Mouse (Mus musculus) small intestine, adult 2 months (tissue): ENCODE data around the gene Adam22. TPM values are rescaled to one million over a fixed set of nuclear protein-coding genes. Genes with fewer than 3 reads are reported as not detected.

ENCODE experiments used
- H3K27ac ChIP-seq: fragments of 200-500 bp; 2 replicates; pipeline ENCODE4 v1.5.1; 2012; ENCODE audit warnings: low read depth, low read length, control low read depth, inconsistent platforms; ENCODE audit not compliant: insufficient read depth
- H3K27me3 ChIP-seq: fragments of 200-500 bp; 2 replicates; pipeline ENCODE4 v1.6.1; 2012; ENCODE audit warnings: mild to moderate bottlenecking, moderate library complexity, low read length, inconsistent platforms; ENCODE audit not compliant: control insufficient read depth, insufficient read depth
- H3K36me3 ChIP-seq: fragments of 200-500 bp; 2 replicates; pipeline ENCODE4 v1.6.1; 2012; ENCODE audit warnings: mild to moderate bottlenecking, low read length, control low read depth, inconsistent platforms; ENCODE audit not compliant: control insufficient read depth, insufficient read depth
- H3K4me1 ChIP-seq: fragments of 200-500 bp; 2 replicates; pipeline ENCODE4 v1.6.1; 2012; ENCODE audit warnings: low read length, inconsistent platforms, mixed read lengths; ENCODE audit not compliant: control insufficient read depth, insufficient read depth, insufficient read length
- H3K4me3 ChIP-seq: fragments of 200-500 bp; 2 replicates; pipeline ENCODE4 v1.5.1; 2012; ENCODE audit warnings: low read depth, mild to moderate bottlenecking, control low read depth, inconsistent platforms, low read length, moderate library complexity
- CTCF ChIP-seq: fragments of 200-500 bp; IDR thresholded peaks from 2 replicates; pipeline ENCODE4 v1.5.1; 2012; ENCODE audit warnings: low read depth, mild to moderate bottlenecking, control low read depth, inconsistent platforms, low read length, moderate library complexity, mixed read lengths; ENCODE audit not compliant: insufficient replicate concordance, insufficient read length; ENCODE audit errors: extremely low read depth
- POLR2A ChIP-seq: fragments of 200-500 bp; IDR thresholded peaks from 2 replicates; pipeline ENCODE4 v1.6.1; 2012; ENCODE audit warnings: low read depth, mild to moderate bottlenecking, control low read depth, inconsistent platforms, low read length, moderate library complexity
- WGBS: fragments of 180-500 bp; shearing (Covaris S2); methylation state at CpG from one replicate; pipeline ENCODE4 v1.1.7; 2018; 5-methylcytosine and 5-hydroxymethylcytosine counted together
- polyA plus RNA-seq: library from polyadenylated mRNA; depleted of rRNA; stranded (reverse); fragments of >200 nt; gene quantifications from 2 replicates; pipeline ENCODE4 v1.2.3, GENCODE M21; 2012

Adam22 gene
- polyA plus RNA-seq, 1 experiment = 0.22 TPM

DNA sequence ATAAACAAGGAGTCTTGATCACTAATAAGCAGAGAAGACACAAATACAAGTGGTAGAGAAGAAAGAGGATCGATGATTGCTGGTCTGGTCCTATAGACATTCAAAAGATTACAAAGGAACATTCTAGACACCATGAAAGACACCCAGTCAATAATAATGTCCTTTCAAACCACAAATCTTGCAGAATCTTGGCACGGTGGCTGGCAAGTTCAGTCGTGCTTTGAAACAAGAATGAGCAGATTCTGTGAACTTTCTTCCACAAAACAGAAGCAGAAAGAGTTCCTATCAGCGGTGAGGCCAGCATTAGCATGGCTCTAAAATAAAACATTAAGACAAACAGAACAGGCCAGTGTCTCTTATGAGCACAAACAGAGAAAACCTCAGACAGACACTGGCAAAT is 5.5 kb upstream of the Adam22 start:
- H3K4me1 ChIP-seq = no peaks in the 10 kb centered on the region
- H3K27ac ChIP-seq = no peak overlapping the region
- H3K4me3 ChIP-seq = no peak overlapping the region
- TF ChIP-seq CTCF (no peak), POLR2A (no peak)
- H3K27me3 ChIP-seq = peaks cover 2% of the 10 kb centered on the region; the same call in 1 of the 2 replicates
- no peaks in the 10 kb centered on the region for H3K36me3 ChIP-seq
- 77% methylated on average over 4 of the region's 4 CpGs for WGBS

DNA sequence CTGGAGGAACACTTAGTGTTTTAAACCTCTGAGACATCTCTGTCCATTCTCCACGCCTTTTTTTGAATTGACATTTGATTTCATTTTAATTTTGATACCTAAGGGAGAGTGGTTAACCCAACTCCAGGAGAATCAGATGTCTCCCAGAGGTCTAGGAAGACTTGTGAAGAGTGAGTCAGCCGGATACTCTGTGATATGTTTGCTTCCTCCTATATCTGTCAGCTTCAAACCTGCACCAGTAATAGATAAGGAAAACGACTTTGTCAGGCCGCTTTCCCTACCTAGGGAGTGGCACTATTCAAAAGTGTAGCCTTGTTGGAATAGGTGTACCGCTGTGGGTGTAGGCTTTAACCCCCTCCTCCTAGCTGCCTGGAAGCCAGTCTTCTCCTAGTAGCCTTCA is 821 bp upstream of the Adam22 start:
- WGBS = 49% methylated on average over 5 of the region's 5 CpGs
- no peak overlapping the region for H3K27ac ChIP-seq
- no peaks in the 10 kb centered on the region for H3K36me3 ChIP-seq
- H3K4me3 ChIP-seq = no peak overlapping the region
- peaks cover 15% of the 10 kb centered on the region for H3K27me3 ChIP-seq
- TF ChIP-seq POLR2A (no peak), CTCF (no peak)
- H3K4me1 ChIP-seq = no peaks in the 10 kb centered on the region

DNA sequence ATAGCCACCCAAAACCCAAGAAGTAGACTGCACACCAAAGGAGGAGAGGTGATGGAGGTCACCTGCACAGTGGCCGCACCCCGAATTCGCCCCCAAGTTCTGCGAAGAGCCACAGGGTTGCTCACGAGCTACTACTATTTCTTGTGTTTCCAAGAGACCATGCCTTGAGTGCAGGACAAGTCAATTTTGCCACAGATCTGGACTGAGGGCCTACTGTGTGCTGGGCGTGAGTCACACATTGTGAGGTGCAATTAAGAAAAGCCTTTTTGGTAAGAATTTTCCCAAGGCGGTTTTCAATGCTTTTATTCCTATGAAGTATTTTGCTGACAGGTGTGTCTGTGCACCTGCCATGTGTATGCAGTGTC is 350 bp upstream of the Adam22 start:
- H3K4me1 ChIP-seq = no peaks in the 10 kb centered on the region
- H3K27ac ChIP-seq = no peak overlapping the region
- TF ChIP-seq CTCF (no peak), POLR2A (no peak)
- H3K36me3 ChIP-seq = no peaks in the 10 kb centered on the region
- peaks cover 15% of the 10 kb centered on the region for H3K27me3 ChIP-seq
- H3K4me3 ChIP-seq = peak overlapping the region; percentile 62
- WGBS = 48% methylated on average over 7 of the region's 7 CpGs

DNA sequence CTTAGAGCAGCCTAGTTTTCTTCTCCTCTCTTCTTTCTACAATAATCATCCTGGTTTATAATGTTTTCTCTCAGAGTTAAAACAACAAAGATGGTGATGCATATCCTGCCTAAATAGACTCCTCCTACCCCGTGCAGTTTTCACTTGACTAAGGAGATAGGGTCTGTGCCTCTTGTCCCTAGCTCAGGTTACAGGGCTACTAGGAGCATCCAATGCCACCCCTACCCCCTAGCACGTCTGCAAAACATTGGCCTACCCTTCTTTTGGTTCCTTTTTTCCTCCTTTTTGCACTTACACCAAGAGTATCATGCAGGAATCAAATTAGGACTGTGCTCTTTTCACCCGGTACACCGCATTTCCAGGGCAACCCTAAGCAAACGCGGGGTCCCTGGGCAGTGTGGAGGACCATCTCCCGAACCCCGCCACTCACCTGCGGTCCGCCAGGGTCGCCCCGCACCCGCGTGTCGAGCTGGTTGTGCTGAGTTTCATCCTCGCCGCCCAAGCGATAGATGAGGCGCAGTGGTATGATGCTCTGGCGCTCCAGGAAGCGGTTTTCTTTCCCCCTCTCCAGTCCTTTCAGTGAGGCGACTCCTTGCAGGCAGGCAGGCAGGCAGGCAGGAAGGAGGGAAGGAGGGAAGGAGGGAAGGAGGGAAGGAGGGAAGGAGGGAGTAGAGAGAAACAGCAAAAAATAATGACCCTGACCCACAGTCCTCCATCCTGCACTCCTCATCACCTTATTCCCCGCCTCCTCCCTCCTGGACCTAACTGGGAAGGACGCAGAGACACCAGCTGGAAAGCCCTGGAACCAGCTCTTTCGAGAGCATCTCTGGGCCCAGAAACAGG is 968 bp downstream of the Adam22 start:
- WGBS = 10% methylated on average over 25 of the region's 25 CpGs
- TF ChIP-seq POLR2A (no peak), CTCF (no peak)
- Histone ChIP-seq H3K4me1 (no peaks in the 10 kb centered on the region), H3K4me3 (peak overlapping the region; percentile 62), H3K27me3 (peaks cover 15% of the 10 kb centered on the region), H3K36me3 (no peaks in the 10 kb centered on the region), H3K27ac (no peak overlapping the region)

DNA sequence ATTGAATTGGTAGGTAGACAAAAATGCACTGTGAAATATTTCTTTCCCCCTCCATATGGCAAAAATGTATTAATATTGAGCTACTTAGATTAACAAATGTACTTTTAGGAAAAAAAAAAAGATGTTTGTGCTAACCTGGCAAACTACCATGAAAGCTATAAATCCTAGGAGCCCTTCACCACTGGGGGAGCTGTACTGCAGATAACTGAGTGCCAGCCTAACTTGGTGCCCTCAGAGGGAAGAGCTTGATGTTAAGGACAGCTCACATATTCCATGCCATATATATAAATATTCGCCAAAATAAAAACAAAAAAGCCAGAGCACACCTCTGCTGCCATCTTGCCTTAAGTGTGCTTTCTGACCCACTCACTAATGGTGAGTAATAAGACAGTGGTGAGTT is 5.6 kb downstream of the Adam22 start:
- H3K27ac ChIP-seq = no peak overlapping the region
- H3K4me1 ChIP-seq = no peaks in the 10 kb centered on the region
- H3K27me3 ChIP-seq = 0 out of 2 replicates have a peak, but pooled peaks cover 5% of the 10 kb centered on the region
- no peak for TF ChIP-seq CTCF
- no peak for TF ChIP-seq POLR2A
- H3K4me3 ChIP-seq = no peak overlapping the region
- no peaks in the 10 kb centered on the region for H3K36me3 ChIP-seq
- 45% methylated on average over 1 of the region's 1 CpGs for WGBS

DNA sequence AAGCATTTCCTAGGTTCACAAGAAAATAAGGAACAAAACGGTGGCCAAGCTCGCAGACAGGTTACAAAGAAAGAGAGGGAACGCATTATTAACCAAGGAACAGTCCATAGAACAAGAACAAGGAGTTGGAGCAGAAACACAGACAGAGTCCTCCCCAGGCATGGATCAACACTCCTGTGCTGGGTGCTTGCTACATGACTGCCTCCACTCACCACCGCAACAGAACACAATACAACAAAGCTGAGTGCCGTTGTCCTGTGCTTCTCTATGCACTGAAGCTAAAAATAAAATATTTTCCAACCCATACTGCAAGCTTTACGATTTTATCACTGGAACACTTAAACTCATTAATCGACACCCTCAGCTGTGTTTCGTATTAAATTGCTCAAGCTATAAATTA is 10.3 kb downstream of the Adam22 start:
- TF ChIP-seq CTCF (no peak), POLR2A (no peak)
- no peaks in the 10 kb centered on the region for H3K36me3 ChIP-seq
- no peaks in the 10 kb centered on the region for H3K4me1 ChIP-seq
- no peak overlapping the region for H3K27ac ChIP-seq
- WGBS = 67% methylated on average over 8 of the region's 8 CpGs
- no peaks in the 10 kb centered on the region for H3K27me3 ChIP-seq
- no peak overlapping the region for H3K4me3 ChIP-seq

DNA sequence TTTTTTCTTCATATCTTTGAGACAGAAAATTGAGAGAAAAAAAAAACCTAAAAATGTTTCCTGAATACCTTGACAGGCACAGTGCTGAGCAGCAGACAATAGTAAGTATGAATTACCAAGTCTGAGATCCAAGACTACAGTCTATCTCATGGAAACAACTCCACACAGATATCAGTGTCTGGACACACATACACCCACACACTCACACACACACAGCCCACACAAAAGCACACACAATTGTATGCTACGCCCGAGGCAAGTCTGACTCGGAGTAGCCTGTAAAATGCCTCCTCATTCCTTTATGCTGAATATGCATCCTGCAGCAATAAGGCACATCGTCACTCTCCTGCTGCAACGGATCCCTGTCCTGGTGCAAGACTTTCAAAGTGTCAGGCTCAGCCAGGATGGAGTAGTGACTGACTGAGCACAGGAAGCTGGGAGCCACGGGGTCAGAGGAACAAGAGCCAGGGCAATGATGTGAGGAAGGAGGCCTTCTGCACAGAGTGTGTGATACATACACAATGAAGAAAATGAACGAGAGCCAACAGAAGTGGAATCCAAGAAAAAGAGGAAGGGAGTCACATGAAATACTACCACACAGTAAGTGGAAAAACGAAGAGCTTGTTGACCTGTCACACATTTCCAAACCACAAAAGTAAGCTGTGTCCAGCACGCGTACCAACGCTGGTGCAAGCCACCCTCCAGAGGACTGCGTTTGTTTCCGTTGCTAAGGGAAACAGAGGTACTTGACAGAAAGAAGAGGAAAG is 10.9 kb downstream of the Adam22 start:
- Histone ChIP-seq H3K27ac (no peak overlapping the region), H3K4me1 (no peaks in the 10 kb centered on the region), H3K27me3 (no peaks in the 10 kb centered on the region), H3K4me3 (no peak overlapping the region), H3K36me3 (no peaks in the 10 kb centered on the region)
- TF ChIP-seq POLR2A = no peak
- no peak for TF ChIP-seq CTCF
- WGBS = 50% methylated on average over 13 of the region's 13 CpGs
